Mouse (Mus musculus) liver, embryonic 16.5 days (tissue): Measurements from ENCODE around the gene Dennd2a. TPM values are rescaled to one million over a fixed set of nuclear protein-coding genes. Genes with fewer than 3 reads are reported as not detected.
A peak's percentile ranks its signal among the peaks of the same experiment; 100 is the strongest.

Experiments used
- ATAC-seq: fragments of 200-750 bp; cut with Nextera tagmentation; 2 replicates; pipeline ENCODE4 v1.8.0; 2017; ENCODE audit warnings: low read depth, mild to moderate bottlenecking, moderate number of reproducible peaks, moderate library complexity
- H3K27ac ChIP-seq: fragments of 300-500 bp; sonication (generic); 2 replicates; pipeline ENCODE4 v1.5.1; 2014; ENCODE audit warnings: mild to moderate bottlenecking, low read length
- H3K27me3 ChIP-seq: fragments of 300-500 bp; sonication (generic); 2 replicates; pipeline ENCODE4 v1.6.1; 2014; ENCODE audit warnings: low read depth, low read length, mixed read lengths; ENCODE audit not compliant: control insufficient read depth, insufficient read depth
- H3K36me3 ChIP-seq: fragments of 300-500 bp; sonication (generic); 2 replicates; pipeline ENCODE4 v1.6.1; 2014; ENCODE audit warnings: mild to moderate bottlenecking; ENCODE audit not compliant: control insufficient read depth, insufficient read depth
- H3K4me1 ChIP-seq: fragments of 300-500 bp; sonication (generic); 2 replicates; pipeline ENCODE4 v1.6.1; 2014; ENCODE audit warnings: low read depth, low read length, mixed read lengths; ENCODE audit not compliant: control insufficient read depth
- H3K4me2 ChIP-seq: fragments of 300-500 bp; sonication (generic); 2 replicates; pipeline ENCODE4 v1.6.1; 2014; ENCODE audit warnings: low read depth, low read length, mixed read lengths
- H3K4me3 ChIP-seq: fragments of 300-500 bp; sonication (generic); 2 replicates; pipeline ENCODE4 v1.5.1; 2014; ENCODE audit warnings: low read depth, mild to moderate bottlenecking, low read length
- H3K9ac ChIP-seq: fragments of 300-500 bp; sonication (generic); 2 replicates; pipeline ENCODE4 v1.6.1; 2014; ENCODE audit warnings: low read depth, low read length
- H3K9me3 ChIP-seq: fragments of 300-500 bp; sonication (generic); replicated peaks from 2 replicates; pipeline ENCODE4 v1.6.1; 2016; ENCODE audit warnings: low read length; ENCODE audit not compliant: control insufficient read depth
- WGBS: fragments of 180-500 bp; shearing (Covaris S2); extraction: QIAGEN DNeasy Blood & Tissue Kit; methylation state at CpG from one replicate; pipeline ENCODE4 v1.1.7; 2014; ENCODE audit not compliant: insufficient replicate concordance; 5-methylcytosine and 5-hydroxymethylcytosine counted together
- polyA plus RNA-seq: library from polyadenylated mRNA; unstranded; fragments of >200 nt; fragmentation: Nextera tagmentation; extraction: Ambion mirVana; gene quantifications from 2 replicates; pipeline ENCODE4 v1.2.1, GENCODE M21; 2015

The Dennd2a gene
- polyA plus RNA-seq, 1 experiment from 2014 or later: 1.1 TPM

DNA sequence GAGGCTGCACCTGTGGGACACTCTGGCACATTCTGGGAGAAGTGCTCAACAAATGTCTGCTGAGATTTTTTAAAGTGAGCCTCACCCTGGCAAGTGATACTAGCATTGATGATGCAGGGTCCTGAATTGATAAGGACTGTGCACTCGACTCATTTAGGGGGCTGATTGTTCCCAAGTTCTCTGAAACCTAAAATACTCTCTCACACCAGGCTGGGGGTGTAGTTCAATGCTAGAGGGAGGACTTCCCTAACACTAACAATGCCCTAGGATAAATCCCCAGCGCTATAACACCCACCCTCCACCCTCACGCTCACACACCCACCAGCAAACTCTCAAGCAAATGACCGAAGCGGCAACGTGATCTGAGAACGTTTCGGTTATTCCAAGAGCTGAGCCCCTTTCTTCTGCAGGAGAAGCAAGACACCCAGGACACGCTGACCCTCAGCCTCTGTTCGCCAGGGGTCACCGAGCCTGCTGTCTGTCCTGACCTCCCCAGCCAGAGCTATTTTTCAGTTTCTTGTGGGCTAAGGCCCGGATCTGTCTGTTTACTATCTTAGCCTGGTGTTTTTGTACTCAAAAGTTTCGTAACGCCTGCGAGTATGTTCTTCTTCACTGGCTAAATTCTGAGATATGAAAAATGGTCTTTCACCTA lies 13.8 kb downstream of the Dennd2a start:
- H3K9me3 ChIP-seq: no peaks in the 10 kb centered on the region
- H3K27ac ChIP-seq: no peak overlapping the region
- no peak overlapping the region for H3K9ac ChIP-seq
- H3K4me2 ChIP-seq: no peak overlapping the region
- peaks cover 3% of the 10 kb centered on the region for H3K4me1 ChIP-seq
- H3K27me3 ChIP-seq: no peaks in the 10 kb centered on the region
- no peaks in the 10 kb centered on the region for H3K36me3 ChIP-seq
- ATAC-seq: no peak
- H3K4me3 ChIP-seq: no peak overlapping the region
- WGBS: 60% methylated on average over 15 of the region's 15 CpGs

- H3K4me2 ChIP-seq: no peak overlapping the region
- H3K4me3 ChIP-seq: no peak overlapping the region
- H3K9ac ChIP-seq: no peak overlapping the region
- no peaks in the 10 kb centered on the region for H3K27me3 ChIP-seq
- ATAC-seq: peak; percentile 70
- H3K9me3 ChIP-seq: no peaks in the 10 kb centered on the region
- peaks cover 3% of the 10 kb centered on the region for H3K4me1 ChIP-seq
- no peaks in the 10 kb centered on the region for H3K36me3 ChIP-seq
- WGBS: 44% methylated on average over 15 of the region's 15 CpGs
- H3K27ac ChIP-seq: no peak overlapping the region
These were observed 14.8 kb downstream of the Dennd2a start for GRCm38 (mm10) chr6:39542631-39543597.

- Histone ChIP-seq H3K9ac (no peak overlapping the region), H3K4me1 (peaks cover 3% of the 10 kb centered on the region), H3K36me3 (no peaks in the 10 kb centered on the region), H3K27me3 (no peaks in the 10 kb centered on the region), H3K27ac (no peak overlapping the region), H3K9me3 (no peaks in the 10 kb centered on the region), H3K4me3 (no peak overlapping the region), H3K4me2 (no peak overlapping the region)
- 41% methylated on average over 2 of the region's 2 CpGs for WGBS
- ATAC-seq: no peak
These were observed 17.1 kb downstream of the Dennd2a start for GRCm38 (mm10) chr6:39540563-39540962.

DNA sequence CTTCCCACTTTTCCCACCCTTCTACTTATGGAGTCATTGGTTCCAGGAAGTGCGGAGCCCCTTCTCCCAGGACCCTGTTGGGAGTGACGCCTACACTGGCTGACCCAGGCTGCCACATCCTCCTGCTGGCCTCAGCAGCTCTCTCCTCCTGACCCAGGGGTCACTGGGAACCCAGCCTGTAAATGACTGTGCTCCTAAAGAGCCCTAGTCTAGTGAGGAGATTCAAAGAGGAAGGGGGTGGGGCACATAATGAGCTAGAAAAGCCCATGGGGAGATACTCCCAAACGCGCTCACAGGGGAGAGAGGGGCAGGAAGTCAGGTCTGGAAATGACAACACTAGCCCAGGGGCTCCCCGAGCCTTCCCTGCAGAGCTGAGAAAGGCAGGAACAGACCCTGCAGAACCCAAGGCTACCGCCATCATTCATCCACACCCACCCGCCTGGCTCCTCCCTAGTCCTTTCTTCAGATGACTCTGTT lies 17.9 kb downstream of the Dennd2a start:
- Histone ChIP-seq H3K9ac (no peak overlapping the region), H3K4me3 (no peak overlapping the region), H3K36me3 (no peaks in the 10 kb centered on the region), H3K27me3 (no peaks in the 10 kb centered on the region), H3K27ac (no peak overlapping the region), H3K4me2 (no peak overlapping the region), H3K4me1 (peaks cover 3% of the 10 kb centered on the region), H3K9me3 (no peaks in the 10 kb centered on the region)
- ATAC-seq: peak; percentile 62
- WGBS: 16% methylated on average over 7 of the region's 7 CpGs

DNA sequence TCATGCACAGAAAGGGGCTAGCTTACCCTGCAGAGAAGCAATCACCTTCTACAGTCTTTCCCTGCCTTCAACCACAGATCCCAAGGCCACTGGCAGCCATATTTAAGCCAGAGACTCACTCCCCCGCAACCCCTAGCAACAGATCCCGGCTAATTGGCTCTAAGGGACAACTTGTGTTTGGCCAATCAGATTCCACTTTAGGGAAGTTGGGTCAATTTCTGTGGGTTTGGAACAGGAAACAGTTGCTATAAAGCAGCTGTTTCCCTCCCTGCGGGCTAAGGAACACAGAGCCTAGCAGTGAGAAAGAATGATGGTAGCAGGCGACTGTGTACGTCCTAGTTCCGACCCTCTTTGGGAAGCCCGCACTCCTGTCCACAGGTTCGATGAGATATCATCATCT lies 19.4 kb downstream of the Dennd2a start:
- no peaks in the 10 kb centered on the region for H3K36me3 ChIP-seq
- 16% methylated on average over 8 of the region's 8 CpGs for WGBS
- H3K27me3 ChIP-seq: no peaks in the 10 kb centered on the region
- no peaks in the 10 kb centered on the region for H3K9me3 ChIP-seq
- H3K4me3 ChIP-seq: no peak overlapping the region
- ATAC-seq: no peak
- no peak overlapping the region for H3K4me2 ChIP-seq
- H3K27ac ChIP-seq: no peak overlapping the region
- H3K4me1 ChIP-seq: no peaks in the 10 kb centered on the region; the same call in none of the 2 replicates
- H3K9ac ChIP-seq: no peak overlapping the region

- 63% methylated on average over 5 of the region's 5 CpGs for WGBS
- Histone ChIP-seq H3K4me3 (no peak overlapping the region), H3K9me3 (no peaks in the 10 kb centered on the region), H3K27me3 (no peaks in the 10 kb centered on the region), H3K36me3 (no peaks in the 10 kb centered on the region), H3K4me1 (no peaks in the 10 kb centered on the region), H3K27ac (no peak overlapping the region), H3K9ac (no peak overlapping the region), H3K4me2 (no peak overlapping the region)
- no peak for ATAC-seq
These were observed 20.4 kb downstream of the Dennd2a start for GRCm38 (mm10) chr6:39537276-39537675.

DNA sequence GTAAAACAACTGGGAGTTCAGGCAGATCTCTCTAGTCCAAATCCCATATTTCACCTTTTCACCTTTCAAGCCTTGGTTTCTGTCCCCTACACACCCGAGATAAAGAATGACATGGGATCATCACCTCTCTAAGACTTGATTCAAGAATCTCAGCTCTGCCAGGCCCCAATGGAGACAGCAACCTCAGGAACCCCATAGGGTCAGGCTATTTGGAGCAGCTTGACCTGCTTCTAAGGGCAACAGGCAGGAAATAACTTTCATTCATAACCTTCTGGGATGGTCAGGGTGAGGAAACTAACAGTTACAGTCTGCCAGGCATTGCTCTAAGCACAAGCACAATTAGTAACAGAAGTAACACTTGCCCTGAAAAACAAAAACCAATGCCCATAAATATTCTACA lies 21.0 kb downstream of the Dennd2a start:
- Histone ChIP-seq H3K36me3 (no peaks in the 10 kb centered on the region), H3K9me3 (no peaks in the 10 kb centered on the region), H3K9ac (no peak overlapping the region), H3K4me1 (no peaks in the 10 kb centered on the region), H3K4me2 (no peak overlapping the region), H3K27ac (no peak overlapping the region), H3K4me3 (no peak overlapping the region), H3K27me3 (no peaks in the 10 kb centered on the region)
- WGBS: 43% methylated on average over 1 of the region's 1 CpGs
- no peak for ATAC-seq

GRCm38 (mm10) chr6:39534944-39535343 lies 22.7 kb downstream of the Dennd2a start:
- no peaks in the 10 kb centered on the region for H3K4me1 ChIP-seq
- no peaks in the 10 kb centered on the region for H3K36me3 ChIP-seq
- no peak overlapping the region for H3K27ac ChIP-seq
- no peak for ATAC-seq
- no peak overlapping the region for H3K9ac ChIP-seq
- no peak overlapping the region for H3K4me3 ChIP-seq
- H3K9me3 ChIP-seq: no peaks in the 10 kb centered on the region
- no peak overlapping the region for H3K4me2 ChIP-seq
- H3K27me3 ChIP-seq: no peaks in the 10 kb centered on the region
